Mouse (Mus musculus) embryonic fibroblast, embryonic 13.5 days (primary cell): ENCODE measurements around the gene Nek6.

Experiments used
- CTCF ChIP-seq: IDR thresholded peaks from 2 replicates; pipeline ENCODE4 v1.5.1; 2011; ENCODE audit warnings: mild to moderate bottlenecking, control low read depth, low read length, moderate library complexity, borderline replicate concordance; ENCODE audit not compliant: insufficient read depth
- POLR2A ChIP-seq: IDR thresholded peaks from 2 replicates; pipeline ENCODE4 v1.6.1; 2011; ENCODE audit warnings: low read depth, mild to moderate bottlenecking, control low read depth, low read length, moderate library complexity

DNA sequence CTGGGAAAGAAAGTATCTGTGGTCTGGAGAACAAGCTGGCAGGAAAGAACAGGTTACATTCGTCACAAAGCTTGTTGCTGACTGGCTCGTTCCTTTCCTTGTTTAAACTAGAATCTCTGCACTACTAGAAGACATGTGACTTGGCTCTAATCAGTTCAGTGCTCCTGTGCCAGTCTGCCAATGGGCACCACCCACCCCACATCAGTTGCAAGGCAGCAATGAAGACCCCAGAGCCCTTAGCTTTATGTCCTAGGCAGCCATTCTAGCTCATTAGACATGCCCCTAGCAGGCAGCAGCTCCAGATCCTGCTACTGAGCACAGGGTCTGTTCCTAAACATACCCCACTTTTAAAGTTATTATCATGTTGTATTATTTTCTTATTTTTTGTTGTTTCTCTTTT, 72.5 kb downstream of the Nek6 start:
- TF ChIP-seq CTCF, result no peak
- no peak for TF ChIP-seq POLR2A
